Mouse (Mus musculus) hindbrain, embryonic 14.5 days (tissue): ENCODE measurements around the gene Tmem273. TPM values are rescaled to one million over a fixed set of nuclear protein-coding genes. Genes with fewer than 3 reads are reported as not detected.

Source experiments
- ATAC-seq: fragments of 200-750 bp; cut with Nextera tagmentation; 2 replicates; pipeline ENCODE4 v1.8.0; 2017; ENCODE audit warnings: moderate number of reproducible peaks, mild to moderate bottlenecking, moderate TSS enrichment, moderate library complexity; ENCODE audit not compliant: low FRiP score
- DNase-seq: peaks from one replicate; pipeline ENCODE4 v3.0.0-alpha.2; 2015; ENCODE audit warnings: low spot score
- H3K27ac ChIP-seq: fragments of 300-500 bp; sonication (generic); 2 replicates; pipeline ENCODE4 v1.5.1; 2014; ENCODE audit warnings: mild to moderate bottlenecking, moderate library complexity
- H3K27me3 ChIP-seq: fragments of 300-500 bp; sonication (generic); 2 replicates; pipeline ENCODE4 v1.6.1; 2014; ENCODE audit warnings: mild to moderate bottlenecking, low read length, mixed read lengths; ENCODE audit not compliant: control insufficient read depth, insufficient read depth
- H3K36me3 ChIP-seq: fragments of 300-500 bp; sonication (generic); replicated peaks from 2 replicates; pipeline ENCODE4 v1.6.1; 2014; ENCODE audit not compliant: control insufficient read depth, insufficient read depth
- H3K4me1 ChIP-seq: fragments of 300-500 bp; sonication (generic); replicated peaks from 2 replicates; pipeline ENCODE4 v1.6.1; 2014; ENCODE audit warnings: antibody characterized with exemption, low read length, mixed read lengths; ENCODE audit not compliant: control insufficient read depth, insufficient read depth
- H3K4me2 ChIP-seq: fragments of 300-500 bp; sonication (generic); replicated peaks from 2 replicates; pipeline ENCODE4 v1.6.1; 2014; ENCODE audit warnings: mild to moderate bottlenecking, moderate library complexity
- H3K4me3 ChIP-seq: fragments of 300-500 bp; sonication (generic); replicated peaks from 2 replicates; pipeline ENCODE4 v1.5.1; 2014; ENCODE audit warnings: mild to moderate bottlenecking, low read length
- H3K9ac ChIP-seq: fragments of 300-500 bp; sonication (generic); 2 replicates; pipeline ENCODE4 v1.6.1; 2014
- H3K9me3 ChIP-seq: fragments of 300-500 bp; sonication (generic); 2 replicates; pipeline ENCODE4 v1.6.1; 2016; ENCODE audit warnings: low read length; ENCODE audit not compliant: control insufficient read depth
- WGBS: fragments of 180-500 bp; shearing (Covaris S2); extraction: QIAGEN DNeasy Blood & Tissue Kit; methylation state at CpG from one replicate; pipeline ENCODE4 v1.1.7; 2014; 5-methylcytosine and 5-hydroxymethylcytosine counted together
- polyA plus RNA-seq: library from polyadenylated mRNA; unstranded; fragments of >200 nt; fragmentation: Nextera tagmentation; extraction: Ambion mirVana; gene quantifications from 2 replicates; pipeline ENCODE4 v1.2.1, GENCODE M21; 2014

The Tmem273 gene
- polyA plus RNA-seq, 1 experiment from 2014 or later, result 0.86 TPM

GRCm38 (mm10) chr14:32842052-32842451, 56.3 kb downstream of the Tmem273 start:
- Histone ChIP-seq H3K27ac (no peak overlapping the region), H3K4me3 (no peak overlapping the region), H3K27me3 (no peaks in the 10 kb centered on the region), H3K4me2 (no peak overlapping the region), H3K36me3 (no peaks in the 10 kb centered on the region), H3K9me3 (no peaks in the 10 kb centered on the region), H3K4me1 (no peaks in the 10 kb centered on the region), H3K9ac (no peak overlapping the region)
- ATAC-seq, result no peak
- no peak for DNase-seq

GRCm38 (mm10) chr14:32854059-32854458, 68.3 kb downstream of the Tmem273 start:
- Histone ChIP-seq H3K9me3 (no peaks in the 10 kb centered on the region), H3K4me3 (no peak overlapping the region), H3K36me3 (no peaks in the 10 kb centered on the region), H3K4me2 (no peak overlapping the region), H3K27me3 (peaks cover 20% of the 10 kb centered on the region; the same call in 1 of the 2 replicates), H3K27ac (no peak overlapping the region), H3K4me1 (0 out of 2 replicates have a peak, but pooled peaks cover 4% of the 10 kb centered on the region), H3K9ac (no peak overlapping the region)
- no peak for DNase-seq
- 93% methylated on average over 4 of the region's 4 CpGs for WGBS
- ATAC-seq, result no peak

GRCm38 (mm10) chr14:32856246-32856645, 70.5 kb downstream of the Tmem273 start:
- Histone ChIP-seq H3K36me3 (no peaks in the 10 kb centered on the region), H3K4me2 (peak overlapping the region; percentile 87), H3K4me3 (peak overlapping the region; percentile 46), H3K4me1 (0 out of 2 replicates have a peak, but pooled peaks cover 5% of the 10 kb centered on the region), H3K9me3 (no peaks in the 10 kb centered on the region), H3K27me3 (peaks cover 22% of the 10 kb centered on the region; the same call in 1 of the 2 replicates), H3K27ac (no peak overlapping the region), H3K9ac (no peak overlapping the region; the same call in 1 of the 2 replicates)
- WGBS, result 38% methylated on average over 5 of the region's 5 CpGs
- DNase-seq, result no peak
- no peak for ATAC-seq

GRCm38 (mm10) chr14:32856681-32857328, 71.0 kb downstream of the Tmem273 start, which contains the start of gene Vstm4:
Vstm4 (plus strand) TSS chr14:32856756.
- Histone ChIP-seq H3K9me3 (no peaks in the 10 kb centered on the region), H3K9ac (peak within 1 kb of the TSS; percentile 68), H3K4me2 (peak within 1 kb of the TSS; percentile 87), H3K36me3 (no peaks in the 10 kb centered on the region), H3K27ac (no peak within 1 kb of the TSS), H3K4me3 (peak within 1 kb of the TSS; percentile 46), H3K27me3 (peaks cover 22% of the 10 kb centered on the region; the same call in 1 of the 2 replicates), H3K4me1 (0 out of 2 replicates have a peak, but pooled peaks cover 9% of the 10 kb centered on the region)
- peak; percentile 44 for DNase-seq
- peak; percentile 77 for ATAC-seq
- under 1% methylated on average over 63 of the region's 68 CpGs for WGBS

GRCm38 (mm10) chr14:32858361-32858760, 72.6 kb downstream of the Tmem273 start:
- Histone ChIP-seq H3K4me1 (0 out of 2 replicates have a peak, but pooled peaks cover 9% of the 10 kb centered on the region), H3K36me3 (no peaks in the 10 kb centered on the region)
- WGBS, result 93% methylated on average over 10 of the region's 10 CpGs

GRCm38 (mm10) chr14:32858941-32859510, 73.3 kb downstream of the Tmem273 start:
- no peak overlapping the region for H3K4me3 ChIP-seq
- no peak overlapping the region for H3K4me2 ChIP-seq
- no peaks in the 10 kb centered on the region for H3K36me3 ChIP-seq
- H3K9ac ChIP-seq, result no peak overlapping the region
- H3K27me3 ChIP-seq, result peaks cover 22% of the 10 kb centered on the region; the same call in 1 of the 2 replicates
- 76% methylated on average over 6 of the region's 6 CpGs for WGBS
- H3K9me3 ChIP-seq, result no peaks in the 10 kb centered on the region
- DNase-seq, result no peak
- no peak for ATAC-seq
- no peak overlapping the region for H3K27ac ChIP-seq
- 0 out of 2 replicates have a peak, but pooled peaks cover 9% of the 10 kb centered on the region for H3K4me1 ChIP-seq

More at GRCm38 (mm10) chr14:32858361-32858760, 72.6 kb downstream of the Tmem273 start:
- no peak for DNase-seq
- Histone ChIP-seq H3K9ac (no peak overlapping the region), H3K4me3 (no peak overlapping the region), H3K4me2 (no peak overlapping the region), H3K27me3 (peaks cover 22% of the 10 kb centered on the region; the same call in 1 of the 2 replicates), H3K9me3 (no peaks in the 10 kb centered on the region), H3K27ac (no peak overlapping the region)
- ATAC-seq, result no peak

GRCm38 (mm10) chr14:32859831-32860569, 74.2 kb downstream of the Tmem273 start:
- no peak overlapping the region for H3K9ac ChIP-seq
- no peaks in the 10 kb centered on the region for H3K9me3 ChIP-seq
- ATAC-seq (no peak), DNase-seq (no peak)
- H3K4me2 ChIP-seq, result no peak overlapping the region
- H3K36me3 ChIP-seq, result no peaks in the 10 kb centered on the region
- H3K27me3 ChIP-seq, result peaks cover 22% of the 10 kb centered on the region; the same call in 1 of the 2 replicates
- 50% methylated on average over 11 of the region's 11 CpGs for WGBS
- no peak overlapping the region for H3K4me3 ChIP-seq
- 0 out of 2 replicates have a peak, but pooled peaks cover 9% of the 10 kb centered on the region for H3K4me1 ChIP-seq
- no peak overlapping the region for H3K27ac ChIP-seq

GRCm38 (mm10) chr14:32861149-32861581, 75.4 kb downstream of the Tmem273 start:
- no peaks in the 10 kb centered on the region for H3K36me3 ChIP-seq
- 34% methylated on average over 6 of the region's 6 CpGs for WGBS
- ATAC-seq (peak; percentile 34; the same call in 1 of the 2 replicates), DNase-seq (no peak)
- no peak overlapping the region for H3K4me3 ChIP-seq
- no peak overlapping the region for H3K4me2 ChIP-seq
- no peak overlapping the region for H3K27ac ChIP-seq
- no peaks in the 10 kb centered on the region for H3K9me3 ChIP-seq
- H3K27me3 ChIP-seq, result peaks cover 21% of the 10 kb centered on the region; the same call in 1 of the 2 replicates
- H3K9ac ChIP-seq, result no peak overlapping the region
- H3K4me1 ChIP-seq, result 0 out of 2 replicates have a peak, but pooled peaks cover 9% of the 10 kb centered on the region

GRCm38 (mm10) chr14:32861656-32862055, 75.9 kb downstream of the Tmem273 start:
- 0 out of 2 replicates have a peak, but pooled peaks cover 5% of the 10 kb centered on the region for H3K4me1 ChIP-seq
- no peak overlapping the region for H3K9ac ChIP-seq
- no peak overlapping the region for H3K4me3 ChIP-seq
- no peak overlapping the region for H3K27ac ChIP-seq
- H3K4me2 ChIP-seq, result no peak overlapping the region
- 35% methylated on average over 2 of the region's 2 CpGs for WGBS
- ATAC-seq (no peak), DNase-seq (no peak)
- H3K36me3 ChIP-seq, result no peaks in the 10 kb centered on the region
- no peaks in the 10 kb centered on the region for H3K9me3 ChIP-seq
- H3K27me3 ChIP-seq, result peaks cover 18% of the 10 kb centered on the region; the same call in 1 of the 2 replicates
